Mouse (Mus musculus) lung, embryonic 14.5 days (tissue): ENCODE results near the gene Olfr1396. TPM values are rescaled to one million over a fixed set of nuclear protein-coding genes. Genes with fewer than 3 reads are reported as not detected.

Experiments
- ATAC-seq: fragments of 200-750 bp; cut with Nextera tagmentation; 2 replicates; pipeline ENCODE4 v1.8.0; 2017; ENCODE audit warnings: mild to moderate bottlenecking, moderate TSS enrichment, moderate library complexity; ENCODE audit not compliant: insufficient read depth
- DNase-seq: peaks from one replicate; pipeline ENCODE4 v3.0.0-alpha.2; 2015
- H3K27ac ChIP-seq: fragments of 300-500 bp; sonication (generic); 2 replicates; pipeline ENCODE4 v1.5.1; 2014; ENCODE audit warnings: low read depth, mild to moderate bottlenecking, moderate library complexity
- H3K27me3 ChIP-seq: fragments of 300-500 bp; sonication (generic); 2 replicates; pipeline ENCODE4 v1.6.1; 2014; ENCODE audit warnings: low read length, control low read depth; ENCODE audit not compliant: insufficient read depth
- H3K36me3 ChIP-seq: fragments of 300-500 bp; sonication (generic); 2 replicates; pipeline ENCODE4 v1.6.1; 2014; ENCODE audit warnings: control low read depth; ENCODE audit not compliant: insufficient read depth
- H3K4me1 ChIP-seq: fragments of 300-500 bp; sonication (generic); 2 replicates; pipeline ENCODE4 v1.6.1; 2014; ENCODE audit warnings: antibody characterized with exemption, control low read depth; ENCODE audit not compliant: insufficient read depth
- H3K4me2 ChIP-seq: fragments of 300-500 bp; sonication (generic); 2 replicates; pipeline ENCODE4 v1.6.1; 2014; ENCODE audit warnings: mild to moderate bottlenecking
- H3K4me3 ChIP-seq: fragments of 300-500 bp; sonication (generic); 2 replicates; pipeline ENCODE4 v1.5.1; 2014; ENCODE audit warnings: low read depth, low read length
- H3K9ac ChIP-seq: fragments of 300-500 bp; sonication (generic); 2 replicates; pipeline ENCODE4 v1.6.1; 2014
- H3K9me3 ChIP-seq: fragments of 300-500 bp; sonication (generic); 2 replicates; pipeline ENCODE4 v1.6.1; 2016; ENCODE audit warnings: low read depth, low read length, control low read depth
- CTCF ChIP-seq: IDR thresholded peaks from 2 replicates; pipeline ENCODE4 v1.5.1; 2016; ENCODE audit warnings: antibody characterized with exemption, low read depth
- WGBS: fragments of 180-500 bp; shearing (Covaris S2); extraction: QIAGEN DNeasy Blood & Tissue Kit; methylation state at CpG from one replicate; pipeline ENCODE4 v1.1.7; 2014; 5-methylcytosine and 5-hydroxymethylcytosine counted together
- polyA plus RNA-seq: library from polyadenylated mRNA; unstranded; fragments of >200 nt; fragmentation: Nextera tagmentation; extraction: Ambion mirVana; gene quantifications from 2 replicates; pipeline ENCODE4 v1.2.1, GENCODE M21; 2014

Olfr1396 gene
- polyA plus RNA-seq, 1 experiment from 2014 or later: not detected

GRCm38 (mm10) chr11:49100409-49100808 is 14.3 kb downstream of the Olfr1396 start:
- H3K4me3 ChIP-seq: no peak overlapping the region
- ATAC-seq: no peak
- DNase-seq: no peak
- no peaks in the 10 kb centered on the region for H3K27me3 ChIP-seq
- H3K27ac ChIP-seq: no peak overlapping the region
- H3K4me2 ChIP-seq: no peak overlapping the region
- WGBS: 80% methylated on average over 3 of the region's 3 CpGs
- H3K4me1 ChIP-seq: no peaks in the 10 kb centered on the region
- no peak overlapping the region for H3K9ac ChIP-seq
- no peaks in the 10 kb centered on the region for H3K9me3 ChIP-seq
- H3K36me3 ChIP-seq: no peaks in the 10 kb centered on the region
- no peak for TF ChIP-seq CTCF

- H3K36me3 ChIP-seq: no peaks in the 10 kb centered on the region
- no peak overlapping the region for H3K4me2 ChIP-seq
- H3K9ac ChIP-seq: no peak overlapping the region
- no peak for TF ChIP-seq CTCF
- H3K27ac ChIP-seq: no peak overlapping the region
- 85% methylated on average over 4 of the region's 4 CpGs for whole genome bisulfite sequencing
- DNase-seq (no peak), ATAC-seq (no peak)
- no peaks in the 10 kb centered on the region for H3K27me3 ChIP-seq
- no peak overlapping the region for H3K4me3 ChIP-seq
- no peaks in the 10 kb centered on the region for H3K9me3 ChIP-seq
- no peaks in the 10 kb centered on the region for H3K4me1 ChIP-seq
These were observed 19.3 kb downstream of the Olfr1396 start for GRCm38 (mm10) chr11:49095367-49095766.

- ATAC-seq: no peak
- H3K36me3 ChIP-seq: no peaks in the 10 kb centered on the region
- WGBS: 82% methylated on average over 6 of the region's 6 CpGs
These were observed 20.6 kb downstream of the Olfr1396 start for GRCm38 (mm10) chr11:49093861-49094660.

GRCm38 (mm10) chr11:49092786-49093185 is 21.9 kb downstream of the Olfr1396 start:
- Histone ChIP-seq H3K27ac (no peak overlapping the region), H3K4me3 (no peak overlapping the region), H3K27me3 (no peaks in the 10 kb centered on the region), H3K36me3 (no peaks in the 10 kb centered on the region), H3K9ac (no peak overlapping the region), H3K4me1 (no peaks in the 10 kb centered on the region), H3K9me3 (no peaks in the 10 kb centered on the region), H3K4me2 (no peak overlapping the region)
- WGBS: 82% methylated on average over 2 of the region's 2 CpGs
- no peak for TF ChIP-seq CTCF
- DNase-seq: no peak
- ATAC-seq: no peak

More at GRCm38 (mm10) chr11:49093861-49094660, 20.6 kb downstream of the Olfr1396 start:
- Histone ChIP-seq H3K9ac (no peak overlapping the region), H3K4me3 (no peak overlapping the region), H3K4me1 (no peaks in the 10 kb centered on the region), H3K27ac (no peak overlapping the region), H3K9me3 (no peaks in the 10 kb centered on the region), H3K4me2 (no peak overlapping the region), H3K27me3 (no peaks in the 10 kb centered on the region)
- DNase-seq: no peak
- TF ChIP-seq CTCF: no peak

- 97% methylated on average over 1 of the region's 1 CpGs for WGBS
- H3K36me3 ChIP-seq: no peaks in the 10 kb centered on the region
These were observed 22.6 kb downstream of the Olfr1396 start for GRCm38 (mm10) chr11:49092053-49092586.

GRCm38 (mm10) chr11:49091171-49091570 is 23.5 kb downstream of the Olfr1396 start:
- Histone ChIP-seq H3K9me3 (no peaks in the 10 kb centered on the region), H3K4me2 (no peak overlapping the region), H3K27ac (no peak overlapping the region), H3K4me3 (no peak overlapping the region), H3K4me1 (no peaks in the 10 kb centered on the region), H3K9ac (no peak overlapping the region), H3K36me3 (no peaks in the 10 kb centered on the region), H3K27me3 (no peaks in the 10 kb centered on the region)
- DNase-seq: no peak
- TF ChIP-seq CTCF: no peak
- WGBS: 61% methylated on average over 4 of the region's 4 CpGs
- no peak for ATAC-seq

More at GRCm38 (mm10) chr11:49092053-49092586, 22.6 kb downstream of the Olfr1396 start:
- Histone ChIP-seq H3K4me2 (no peak overlapping the region), H3K27ac (no peak overlapping the region), H3K4me3 (no peak overlapping the region), H3K9ac (no peak overlapping the region), H3K4me1 (no peaks in the 10 kb centered on the region), H3K9me3 (no peaks in the 10 kb centered on the region), H3K27me3 (no peaks in the 10 kb centered on the region)
- ATAC-seq: no peak
- DNase-seq: no peak
- no peak for TF ChIP-seq CTCF

GRCm38 (mm10) chr11:49090551-49090950 is 24.1 kb downstream of the Olfr1396 start:
- no peak overlapping the region for H3K9ac ChIP-seq
- no peak for TF ChIP-seq CTCF
- no peaks in the 10 kb centered on the region for H3K9me3 ChIP-seq
- no peaks in the 10 kb centered on the region for H3K36me3 ChIP-seq
- no peaks in the 10 kb centered on the region for H3K4me1 ChIP-seq
- H3K4me2 ChIP-seq: no peak overlapping the region
- H3K27ac ChIP-seq: no peak overlapping the region
- DNase-seq (no peak), ATAC-seq (no peak)
- no peaks in the 10 kb centered on the region for H3K27me3 ChIP-seq
- 78% methylated on average over 5 of the region's 5 CpGs for WGBS
- no peak overlapping the region for H3K4me3 ChIP-seq
